Mouse (Mus musculus) embryonic facial prominence, embryonic 13.5 days (tissue): Measurements from ENCODE around the gene Dctn3. TPM values are rescaled to one million over a fixed set of nuclear protein-coding genes. Genes with fewer than 3 reads are reported as not detected.

Experiments
- polyA plus RNA-seq: library from polyadenylated mRNA; unstranded; fragments of >200 nt; fragmentation: Nextera tagmentation; extraction: Ambion mirVana; gene quantifications from 2 replicates; pipeline ENCODE4 v1.2.1, GENCODE M21; 2015

Gene Dctn3
- polyA plus RNA-seq, 1 experiment from 2014 or later = 128 TPM

Other genes starting within 250 kb of the Dctn3 start
- gene AI464131, start 220.1 kb downstream of the Dctn3 start, polyA plus RNA-seq = 8.3 and 12.2 TPM in 2 replicates
- 3.2 and 5.7 TPM in 2 replicates for gene 1110017D15Rik, start 205.8 kb downstream of the Dctn3 start, polyA plus RNA-seq
- 1.8 and 3.1 TPM in 2 replicates for gene Fam219a, start 153.6 kb downstream of the Dctn3 start, polyA plus RNA-seq
- 1.0 and 1.3 TPM in 2 replicates for gene Dnaic1, start 153.4 kb downstream of the Dctn3 start, polyA plus RNA-seq
- gene Enho, start 82.8 kb downstream of the Dctn3 start, polyA plus RNA-seq = 19.4 and 23.2 TPM in 2 replicates
- 11.2 and 16.3 TPM in 2 replicates for gene Cntfr, start 26.1 kb downstream of the Dctn3 start, polyA plus RNA-seq
- 427 and 512 TPM in 2 replicates for gene Il11ra1, start 23.2 kb downstream of the Dctn3 start, polyA plus RNA-seq
- gene Rpp25l, start 9.6 kb downstream of the Dctn3 start, polyA plus RNA-seq = 84.5 and 93.3 TPM in 2 replicates
- 0.15 and 0.20 TPM in 2 replicates for gene Arid3c, start 8.0 kb upstream of the Dctn3 start, polyA plus RNA-seq
- gene Galt, start 32.1 kb upstream of the Dctn3 start, polyA plus RNA-seq = 43.4 and 47.9 TPM in 2 replicates
- gene Sigmar1, start 33.0 kb upstream of the Dctn3 start, polyA plus RNA-seq = 83.8 and 87.7 TPM in 2 replicates
- 63.5 and 65.5 TPM in 2 replicates for gene Ccl27a, start 51.1 kb upstream of the Dctn3 start, polyA plus RNA-seq
- 8.7 and 16.9 TPM in 2 replicates for gene Gm21541, start 180.4 kb upstream of the Dctn3 start, polyA plus RNA-seq
- gene Gm20878, start 218.4 kb upstream of the Dctn3 start, polyA plus RNA-seq = 3.5 and 3.8 TPM in 2 replicates
- 0.37 TPM in 1 of 2 replicates, not detected in the other for gene Fam205a4, start 242.9 kb upstream of the Dctn3 start, polyA plus RNA-seq